Mouse (Mus musculus) left cerebral cortex, postnatal 14 days (tissue): ENCODE measurements around the gene Cdk17. TPM values are rescaled to one million over a fixed set of nuclear protein-coding genes. Genes with fewer than 3 reads are reported as not detected.
A peak's percentile ranks its signal among the peaks of the same experiment; 100 is the strongest.

Experiments
- DNase-seq, 2 experiments: peaks; one replicate each; pipeline ENCODE4 v3.0.0; 2021 to 2022; ENCODE audit warnings: low spot score in 2 of 2, mixed read lengths in 1 of 2
- intact Hi-C: fragments of 180-260 bp; cut with DNase I; formaldehyde crosslinking; loops from one replicate; pipeline ENCODE4 v1.15.1; 2025
- long read RNA-seq, 2 experiments: library from polyadenylated mRNA; stranded (forward); transcript quantifications; one replicate each; pipeline ENCODE4 v2.0.0; 2021
- total RNA-seq, 2 experiments: library from RNA; stranded (reverse); gene quantifications; 2 replicates each; pipeline ENCODE4 v1.2.3; 2021

Cdk17 gene
- 100 to 1,000 TPM; 189 to 193 TPM for total RNA-seq
- long read RNA-seq, experiment 1, transcript Cdk17-201 (17 exons, 3,615 nt) = major isoform, 228 of 351 reads
- long read RNA-seq, experiment 1, partial matches to known transcripts = 99 of 351 reads
- long read RNA-seq, experiment 1, other reads (novel, unspliced or antisense) = 24 of 351 reads
- long read RNA-seq, experiment 2, transcript Cdk17-201 (17 exons, 3,615 nt) = major isoform, 132 of 213 reads
- long read RNA-seq, experiment 2, partial matches to known transcripts = 68 of 213 reads
- long read RNA-seq, experiment 2, other reads (novel, unspliced or antisense) = 13 of 213 reads

GRCm38 (mm10) chr10:93160807-93161510 is at the start of gene Cdk17:
TSS of gene Cdk17 (plus strand) at chr10:93160875.
- intact Hi-C loops = loop anchor here (5.0 to 10.0 kb wide), 5 partner anchors 51 to 264 kb away; partner anchors contain the start of gene Cfap54
- DNase-seq = peak; percentile 63 to 68

- intact Hi-C loops = no loop called here
- no peak for DNase-seq
Measured at GRCm38 (mm10) chr10:93111412-93111811, 49.3 kb upstream of the Cdk17 start.

- intact Hi-C loops = no loop called here
- DNase-seq = no peak
Measured at GRCm38 (mm10) chr10:93112021-93112420, 48.7 kb upstream of the Cdk17 start.

- intact Hi-C loops = no loop called here
Measured at GRCm38 (mm10) chr10:93113968-93114367, 46.7 kb upstream of the Cdk17 start.

GRCm38 (mm10) chr10:93114782-93115181 is 45.9 kb upstream of the Cdk17 start:
- intact Hi-C loops = no loop called here
- DNase-seq = no peak

More at GRCm38 (mm10) chr10:93113968-93114367, 46.7 kb upstream of the Cdk17 start:
- DNase-seq = no peak

GRCm38 (mm10) chr10:93115743-93116142 is 44.9 kb upstream of the Cdk17 start:
- intact Hi-C loops = no loop called here
- no peak for DNase-seq

GRCm38 (mm10) chr10:93116636-93117035 is 44.0 kb upstream of the Cdk17 start:
- intact Hi-C loops = no loop called here
- DNase-seq = no peak

- DNase-seq = peak; percentile 65 to 78
- intact Hi-C loops = loop anchor here (10.0 kb wide), 1 partner anchor 45 kb away; no protein-coding TSS in a partner anchor
Measured at GRCm38 (mm10) chr10:93119809-93120208, 40.9 kb upstream of the Cdk17 start.

- intact Hi-C loops = loop anchor here (10.0 kb wide), 1 partner anchor 47 kb away; no protein-coding TSS in a partner anchor
- no peak for DNase-seq
Measured at GRCm38 (mm10) chr10:93121262-93121860, 39.3 kb upstream of the Cdk17 start.

- DNase-seq = no peak
- intact Hi-C loops = loop anchor here (10.0 kb wide), 1 partner anchor 48 kb away; no protein-coding TSS in a partner anchor
Measured at GRCm38 (mm10) chr10:93122399-93123184, 38.1 kb upstream of the Cdk17 start.

- peak in 1 of 2 experiments; percentile 34 for DNase-seq
- intact Hi-C loops = loop anchor here (10.0 kb wide), 1 partner anchor 49 kb away; no protein-coding TSS in a partner anchor
Measured at GRCm38 (mm10) chr10:93123310-93123709, 37.4 kb upstream of the Cdk17 start.

- peak in 1 of 2 experiments; percentile 27 for DNase-seq
- intact Hi-C loops = loop anchor here (10.0 kb wide), 1 partner anchor 49 kb away; no protein-coding TSS in a partner anchor
Measured at GRCm38 (mm10) chr10:93123957-93124613, 36.6 kb upstream of the Cdk17 start.

- no peak for DNase-seq
- intact Hi-C loops = loop anchor here (10.0 kb wide), 1 partner anchor 51 kb away; no protein-coding TSS in a partner anchor
Measured at GRCm38 (mm10) chr10:93126025-93126424, 34.6 kb upstream of the Cdk17 start.

- no peak for DNase-seq
- intact Hi-C loops = loop anchor here (10.0 kb wide), 1 partner anchor 54 kb away; no protein-coding TSS in a partner anchor
Measured at GRCm38 (mm10) chr10:93128566-93128965, 32.1 kb upstream of the Cdk17 start.

- intact Hi-C loops = loop anchor here (10.0 kb wide), 1 partner anchor 55 kb away; no protein-coding TSS in a partner anchor
- peak in 1 of 2 experiments; percentile 77 for DNase-seq
Measured at GRCm38 (mm10) chr10:93129345-93129744, 31.3 kb upstream of the Cdk17 start.

- intact Hi-C loops = loop anchor here (10.0 kb wide), 1 partner anchor 55 kb away; no protein-coding TSS in a partner anchor
- DNase-seq = no peak
Measured at GRCm38 (mm10) chr10:93129904-93130455, 30.7 kb upstream of the Cdk17 start.

- intact Hi-C loops = no loop called here
Measured at GRCm38 (mm10) chr10:93130456-93130940, 30.2 kb upstream of the Cdk17 start.

More at GRCm38 (mm10) chr10:93130456-93130940, 30.2 kb upstream of the Cdk17 start:
- peak in 1 of 2 experiments; percentile 33 for DNase-seq
